Mouse (Mus musculus) CH12.LX (cell line): ENCODE data around the gene Lmx1a.

Source experiments
- CTCF ChIP-seq, 2 experiments: IDR thresholded peaks in 1 of 2; conservative IDR thresholded peaks in 1 of 2; 2 replicates each; pipeline ENCODE4 v1.5.1; 2011 to 2012; ENCODE audit warnings: low read depth in 2 of 2, low read length in 2 of 2, improper control_type of control experiment in 1 of 2, inconsistent platforms in 1 of 2, mild to moderate bottlenecking in 1 of 2, moderate library complexity in 1 of 2
- EP300 ChIP-seq: IDR thresholded peaks from 2 replicates; pipeline ENCODE4 v1.6.1; 2011; ENCODE audit warnings: low read length, improper control_type of control experiment
- MEF2A ChIP-seq: IDR thresholded peaks from 2 replicates; pipeline ENCODE4 v1.6.1; 2014; ENCODE audit warnings: low read depth, mild to moderate bottlenecking, inconsistent platforms, low read length, improper control_type of control experiment, borderline replicate concordance
- POLR2A ChIP-seq: IDR thresholded peaks from 2 replicates; pipeline ENCODE4 v1.6.1; 2011; ENCODE audit warnings: low read depth, mild to moderate bottlenecking, improper control_type of control experiment, low read length
- POLR2AphosphoS2 ChIP-seq: IDR thresholded peaks from 2 replicates; pipeline ENCODE4 v1.6.1; 2011; ENCODE audit warnings: low read depth, low read length, improper control_type of control experiment
- USF2 ChIP-seq: conservative IDR thresholded peaks from 2 replicates; pipeline ENCODE4 v1.6.1; 2011; ENCODE audit warnings: low read depth, low read length, improper control_type of control experiment

- TF ChIP-seq CTCF (conservative IDR thresholded peaks at IDR 0.05 in 1 of 2, IDR thresholded peaks at IDR 0.05 in 1 of 2; ENCODE audit: low read depth in 2 of 2, low read length in 2 of 2) = no peak
- no peak for TF ChIP-seq POLR2A
- TF ChIP-seq MEF2A = no peak
- TF ChIP-seq POLR2AphosphoS2 = no peak
- no peak for TF ChIP-seq EP300
- no peak for TF ChIP-seq USF2
Measured at GRCm38 (mm10) chr1:167815166-167815565, 126.1 kb downstream of the Lmx1a start.
